Mouse (Mus musculus): Measurements from ENCODE around the gene 2510009E07Rik.
"Not testable (repeated sequence)": the region's sequence is repeated elsewhere in the genome, so short reads cannot be mapped to it uniquely, and the experiment has no call there.

Gene 2510009E07Rik

GRCm38 (mm10) chr16:21673651-21674050, 20.8 kb downstream of the 2510009E07Rik start:
- DNase-seq (ENCODE audit: low spot score) = not testable (repeated sequence)

- not testable (repeated sequence) for DNase-seq (ENCODE audit: low spot score)
These were observed 21.4 kb downstream of the 2510009E07Rik start for GRCm38 (mm10) chr16:21673046-21673445.

GRCm38 (mm10) chr16:21671878-21672277, 22.6 kb downstream of the 2510009E07Rik start:
- no peak for DNase-seq (ENCODE audit: low spot score)

- no peak for DNase-seq (ENCODE audit: low spot score)
These were observed 29.0 kb downstream of the 2510009E07Rik start for GRCm38 (mm10) chr16:21665423-21665986.

GRCm38 (mm10) chr16:21664633-21665363, 29.7 kb downstream of the 2510009E07Rik start:
- no peak for DNase-seq (ENCODE audit: low spot score)

GRCm38 (mm10) chr16:21655961-21656360, 38.5 kb downstream of the 2510009E07Rik start:
- DNase-seq (ENCODE audit: low spot score) = no peak

GRCm38 (mm10) chr16:21655291-21655690, 39.2 kb downstream of the 2510009E07Rik start:
- no peak for DNase-seq (ENCODE audit: low spot score)

GRCm38 (mm10) chr16:21654384-21654783, 40.1 kb downstream of the 2510009E07Rik start:
- DNase-seq (ENCODE audit: low spot score) = no peak

GRCm38 (mm10) chr16:21653151-21653550, 41.3 kb downstream of the 2510009E07Rik start:
- DNase-seq (ENCODE audit: low spot score) = no peak

GRCm38 (mm10) chr16:21651161-21651560, 43.3 kb downstream of the 2510009E07Rik start:
- no peak for DNase-seq (ENCODE audit: low spot score)

- no peak for DNase-seq (ENCODE audit: low spot score)
These were observed 44.2 kb downstream of the 2510009E07Rik start for GRCm38 (mm10) chr16:21650289-21650688.

- DNase-seq (ENCODE audit: low spot score) = no peak
These were observed 45.7 kb downstream of the 2510009E07Rik start for GRCm38 (mm10) chr16:21648800-21649199.

GRCm38 (mm10) chr16:21646496-21646895, 48.0 kb downstream of the 2510009E07Rik start:
- no peak for DNase-seq (ENCODE audit: low spot score)

- DNase-seq (ENCODE audit: low spot score) = no peak
These were observed 48.5 kb downstream of the 2510009E07Rik start for GRCm38 (mm10) chr16:21645915-21646314.

- no peak for DNase-seq (ENCODE audit: low spot score)
These were observed 49.9 kb downstream of the 2510009E07Rik start for GRCm38 (mm10) chr16:21644574-21644973.

- peak; percentile 79 for DNase-seq (ENCODE audit: low spot score)
These were observed 50.4 kb downstream of the 2510009E07Rik start for GRCm38 (mm10) chr16:21644066-21644561.

- no peak for DNase-seq (ENCODE audit: low spot score)
These were observed 50.8 kb downstream of the 2510009E07Rik start for GRCm38 (mm10) chr16:21643621-21644041.

GRCm38 (mm10) chr16:21642906-21643305, 51.6 kb downstream of the 2510009E07Rik start:
- DNase-seq (ENCODE audit: low spot score) = no peak

GRCm38 (mm10) chr16:21641944-21642343, 52.5 kb downstream of the 2510009E07Rik start:
- DNase-seq (ENCODE audit: low spot score) = peak; percentile 31

GRCm38 (mm10) chr16:21640766-21641499, 53.5 kb downstream of the 2510009E07Rik start:
- no peak for DNase-seq (ENCODE audit: low spot score)

GRCm38 (mm10) chr16:21637201-21637819, 57.2 kb downstream of the 2510009E07Rik start:
- DNase-seq (ENCODE audit: low spot score) = no peak

- no peak for DNase-seq (ENCODE audit: low spot score)
These were observed 58.2 kb downstream of the 2510009E07Rik start for GRCm38 (mm10) chr16:21636156-21636853.
